Mouse (Mus musculus) embryo, embryonic 10 days (tissue): ENCODE data around the gene Sebox.
A peak's percentile ranks its signal among the peaks of the same experiment; 100 is the strongest.

ENCODE experiments used
- DNase-seq: peaks from one replicate; pipeline ENCODE4 v3.0.0-alpha.2; 2015; ENCODE audit warnings: low spot score

Sebox gene

DNA sequence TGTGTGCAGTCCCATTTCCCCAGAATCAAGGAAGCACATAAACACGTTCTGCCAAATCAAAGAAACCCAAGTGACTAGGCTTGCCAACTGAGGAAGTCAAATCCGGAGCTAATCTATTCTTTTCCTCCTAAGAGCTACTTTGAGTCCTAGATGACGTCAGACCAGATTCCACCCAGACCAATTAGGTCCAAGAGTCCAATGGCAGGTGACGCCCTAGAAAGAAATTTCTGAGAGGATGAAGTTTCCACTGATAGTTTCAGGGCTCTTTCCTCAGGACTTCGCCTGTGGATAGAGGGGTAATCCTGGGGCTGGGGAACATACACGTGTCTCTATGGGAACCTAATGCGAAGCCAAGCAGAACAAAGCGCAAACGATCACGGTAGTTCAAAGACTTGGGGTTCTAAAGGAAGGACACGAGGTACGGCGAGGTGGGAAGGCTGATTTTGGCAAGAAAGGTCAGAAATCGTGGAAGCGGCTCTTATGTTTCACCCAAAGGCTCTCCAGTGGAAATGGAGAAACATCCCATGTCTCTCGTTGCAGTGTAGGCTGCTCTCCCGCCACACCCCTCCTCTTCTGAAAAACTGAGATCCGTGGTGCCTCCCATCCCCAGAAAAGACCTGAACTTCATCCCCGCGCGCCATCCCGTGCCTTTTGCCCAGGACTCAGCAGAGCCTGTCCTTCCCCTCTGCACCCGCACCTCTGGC, 32.3 kb downstream of the Sebox start:
- peak; percentile 77 for DNase-seq

DNA sequence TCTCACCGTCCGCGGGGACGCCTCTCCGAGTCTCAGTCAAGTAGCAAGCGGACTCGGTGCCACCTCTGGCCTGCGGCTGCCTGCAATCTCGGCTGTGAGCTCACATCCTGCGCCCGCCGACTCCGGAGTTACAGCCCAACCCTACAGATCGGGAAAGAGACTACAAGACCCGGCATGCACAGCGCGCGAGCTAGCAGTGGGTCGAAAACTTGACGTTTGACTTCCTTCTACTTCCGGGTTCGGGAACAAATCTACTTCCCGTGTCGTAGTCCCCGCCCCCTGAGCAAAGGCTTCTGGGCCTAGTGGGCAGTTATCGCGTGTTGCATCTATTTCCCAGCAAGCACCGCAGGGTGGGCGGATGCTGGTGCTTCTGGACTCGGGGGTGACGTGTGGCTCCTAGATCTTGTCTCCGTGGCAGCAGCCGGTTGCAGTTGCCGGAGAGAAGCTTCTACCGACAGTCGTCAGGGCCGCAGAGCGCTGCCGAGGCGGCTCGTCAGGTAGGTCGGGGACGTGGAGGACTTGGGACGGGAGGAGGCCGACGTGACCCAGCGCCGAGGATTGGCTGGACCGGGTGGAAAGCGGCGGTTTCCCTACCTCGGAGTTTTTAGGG, 32.9 kb downstream of the Sebox start, which contains the start of the genes Tnfaip1 and Ift20:
Gene Tnfaip1 (minus strand): TSS at position 253 of the 610 bp plus-strand sequence.
Gene Ift20 (plus strand): TSS at position 282 of the 610 bp plus-strand sequence.
- DNase-seq: peak; percentile 99

GRCm38 (mm10) chr11:78536690-78537084, 33.4 kb downstream of the Sebox start:
- no peak for DNase-seq

GRCm38 (mm10) chr11:78540358-78540757, 37.1 kb downstream of the Sebox start:
- no peak for DNase-seq

- no peak for DNase-seq
Measured at GRCm38 (mm10) chr11:78544449-78545111, 41.3 kb downstream of the Sebox start.

DNA sequence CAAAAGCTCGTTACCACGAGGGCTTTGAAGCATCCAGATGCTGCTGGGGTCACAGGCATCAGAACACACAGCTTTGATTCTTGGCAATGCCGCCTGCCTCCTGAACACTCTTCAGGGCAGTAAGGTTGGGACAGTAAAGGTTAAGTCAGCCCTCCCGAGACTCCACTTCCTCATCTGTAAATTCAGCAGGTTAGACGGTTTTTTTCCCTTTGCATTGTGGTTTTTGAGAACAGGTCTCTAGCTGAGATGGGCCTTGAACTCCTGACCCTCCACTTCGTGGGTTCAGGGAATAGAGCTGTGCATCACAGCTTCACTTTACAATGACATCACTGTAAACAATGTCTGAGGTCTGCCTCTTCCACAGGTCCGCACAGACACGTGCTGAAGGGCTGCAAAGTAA, 41.9 kb downstream of the Sebox start:
- no peak for DNase-seq

DNA sequence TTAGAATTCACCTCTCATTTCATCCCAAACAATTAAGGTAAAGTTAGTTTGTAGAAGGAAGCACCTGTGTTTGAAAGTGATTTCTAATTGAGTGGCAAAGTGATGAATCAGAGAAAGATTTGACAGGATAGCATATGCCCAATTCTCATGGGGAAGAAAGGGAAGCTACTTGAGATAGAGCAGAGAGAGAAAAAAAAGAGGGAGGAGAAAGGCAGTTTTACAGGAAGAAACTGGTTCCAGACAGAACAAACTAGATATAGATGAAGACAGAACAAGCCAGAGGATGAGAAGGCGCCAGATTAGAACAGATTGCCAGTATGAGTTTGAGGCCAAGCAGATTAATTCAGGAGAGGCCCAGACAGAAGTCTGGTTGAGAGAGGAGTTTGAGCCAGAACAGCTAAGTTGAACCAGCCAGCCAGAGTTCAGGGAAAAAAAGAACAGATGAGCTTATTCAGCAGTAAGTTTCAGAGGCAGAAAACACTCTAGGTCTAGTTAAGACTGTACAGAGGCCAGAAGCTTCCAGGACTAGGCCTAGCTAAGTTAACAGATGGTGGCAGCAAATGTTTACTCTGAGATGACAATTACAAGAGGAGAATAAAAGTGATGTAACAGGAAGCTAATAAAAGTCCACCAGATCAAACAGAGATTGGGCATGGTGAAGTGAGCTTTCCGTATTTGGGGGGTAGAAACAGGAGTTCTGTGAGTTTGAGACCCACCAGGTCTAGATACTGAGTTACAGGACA, 44.6 kb downstream of the Sebox start:
- no peak for DNase-seq

DNA sequence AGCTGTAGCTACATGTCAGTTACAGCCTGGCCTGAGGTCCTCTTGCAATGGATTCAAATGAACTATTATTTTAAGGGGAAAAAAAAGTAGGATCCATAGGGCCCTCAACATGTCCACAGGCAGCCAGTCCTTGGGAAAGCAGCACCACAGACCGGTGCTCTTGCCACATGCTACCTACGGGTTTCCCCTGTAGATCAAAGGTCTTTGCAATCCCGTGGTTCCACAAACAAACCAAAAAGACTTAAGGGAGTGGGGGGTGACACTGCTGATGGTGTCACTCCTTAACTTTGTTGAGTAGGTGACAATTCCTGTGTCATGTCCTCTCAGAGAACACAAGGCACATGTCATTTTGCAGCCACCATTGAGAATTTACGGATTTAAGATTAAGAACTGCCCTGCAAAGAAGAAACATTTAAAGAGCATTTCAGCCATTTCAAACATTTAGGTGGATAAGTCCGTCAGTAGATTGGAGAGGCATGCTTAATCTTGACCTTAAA, 46.3 kb downstream of the Sebox start:
- no peak for DNase-seq

GRCm38 (mm10) chr11:78550168-78551058, 47.2 kb downstream of the Sebox start, which contains the start of gene Tmem97:
Gene Tmem97, minus strand, starts transcription at chr11:78550777.
- DNase-seq: peak; percentile 98

DNA sequence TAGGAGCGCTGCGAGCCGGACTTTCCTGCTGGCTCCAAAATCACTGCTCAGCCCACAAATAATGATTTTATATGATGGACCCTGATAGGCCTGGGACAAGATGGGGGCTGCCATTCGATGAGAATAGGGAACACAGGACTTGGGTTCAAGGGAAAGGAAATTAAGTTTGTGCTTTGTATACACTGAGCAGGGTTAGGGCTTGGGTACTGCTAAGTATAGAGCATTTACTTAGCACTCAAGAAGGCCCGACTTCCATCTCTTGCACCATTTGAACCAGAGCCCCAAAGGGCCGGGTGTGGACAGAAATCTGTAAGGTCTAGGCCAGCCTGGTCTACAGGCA, 47.8 kb downstream of the Sebox start:
- DNase-seq: no peak
